Mouse (Mus musculus) liver, adult (tissue): ENCODE measurements around the gene Mpv17l2.

Experiments
- GATA4 ChIP-seq: IDR thresholded peaks from 2 replicates; pipeline ENCODE4 v1.6.1; 2014; ENCODE audit warnings: mild to moderate bottlenecking, low read length; ENCODE audit not compliant: insufficient replicate concordance

The Mpv17l2 gene

DNA sequence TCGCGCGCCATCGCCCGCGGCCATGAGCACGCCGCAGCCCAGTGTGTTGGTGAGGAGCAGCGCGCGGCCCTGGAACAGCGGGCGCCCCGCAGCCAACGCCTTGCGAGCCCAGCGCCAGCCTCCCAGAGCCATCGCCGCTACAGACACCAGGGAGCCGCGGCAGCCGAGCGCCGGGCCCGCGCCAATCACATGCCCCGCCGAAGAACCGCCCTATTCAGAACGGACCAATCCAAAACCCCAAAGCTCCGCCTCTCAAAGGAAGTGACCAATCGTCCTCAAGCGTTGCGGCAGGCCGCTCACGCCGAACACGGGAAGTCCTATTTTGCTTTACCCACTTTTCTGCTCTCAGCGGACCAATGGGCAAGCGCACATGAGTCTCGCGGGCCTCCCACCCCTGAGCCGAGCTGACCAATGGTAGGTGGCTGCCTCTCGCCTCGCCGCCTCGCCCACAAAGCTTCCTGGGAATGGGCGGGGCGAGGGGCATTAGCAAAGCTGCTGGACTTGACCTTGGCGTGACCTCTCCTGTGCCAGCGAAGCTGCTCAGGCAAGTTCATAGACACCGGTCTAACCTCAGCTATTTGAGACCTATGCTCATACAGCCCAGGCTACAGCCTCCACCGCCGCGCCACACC, at the start of gene Mpv17l2:
Gene Mpv17l2, minus strand, starts transcription at position 172 of the 632 bp plus-strand sequence.
- TF ChIP-seq GATA4: no peak

DNA sequence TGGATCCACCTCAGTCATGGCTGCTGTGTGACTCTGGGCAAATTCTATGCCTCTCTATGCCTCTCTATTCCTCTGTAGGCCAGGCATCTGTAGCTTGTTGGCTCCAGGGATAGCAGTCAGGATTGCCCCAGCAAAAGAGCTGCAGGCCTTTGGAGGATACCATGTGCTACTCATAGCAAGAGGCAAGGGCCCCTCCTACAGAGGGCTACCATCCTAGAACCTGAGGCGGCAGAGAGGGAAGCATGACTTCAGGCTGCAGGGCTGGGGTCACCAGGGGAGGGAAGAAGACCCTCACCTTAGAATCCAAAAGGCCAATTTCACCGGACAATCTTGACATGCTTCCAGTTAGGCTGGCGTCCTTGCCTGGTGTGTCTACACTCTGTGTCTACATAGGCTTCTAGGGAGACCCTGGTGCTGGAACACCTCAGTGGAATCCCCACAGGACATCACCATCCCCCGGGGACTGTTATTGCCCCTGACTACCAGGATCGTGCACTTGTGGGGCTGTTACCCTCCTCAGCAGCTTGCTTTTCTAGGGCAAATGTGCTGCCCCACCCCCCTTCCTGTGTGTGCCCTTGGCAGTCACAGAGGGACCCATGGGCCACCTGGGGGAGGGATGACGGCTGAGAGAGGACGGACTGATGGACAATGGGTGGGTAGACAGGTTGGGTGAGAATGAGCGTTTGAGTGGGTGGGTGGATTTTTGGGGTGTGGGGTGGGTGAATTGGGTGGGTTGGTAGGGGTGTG, 48.4 kb upstream of the Mpv17l2 start:
- no peak for TF ChIP-seq GATA4

DNA sequence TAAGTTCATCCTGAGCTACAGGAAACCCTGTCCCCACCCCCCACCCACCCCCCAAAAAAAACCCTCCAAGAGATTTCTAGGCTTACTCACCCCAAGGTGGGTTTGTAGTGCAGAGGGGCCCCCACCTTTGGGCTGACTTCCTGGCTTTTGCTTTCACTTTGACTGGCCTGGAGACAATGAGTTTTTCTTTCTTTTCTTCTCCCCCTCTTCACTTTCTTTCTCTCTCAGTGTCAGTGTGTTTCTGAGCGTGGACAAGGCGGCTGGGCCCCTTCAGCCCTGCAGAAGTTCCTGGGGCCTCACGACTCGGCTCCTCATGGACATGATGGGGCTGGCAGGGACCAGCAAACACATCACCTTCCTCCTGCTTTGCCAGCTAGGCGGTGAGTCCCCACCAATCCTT, 47.5 kb upstream of the Mpv17l2 start, which contains the start of gene Il12rb1:
Gene Il12rb1, plus strand, starts transcription at position 211 of the 400 bp plus-strand sequence.
- TF ChIP-seq GATA4: no peak

DNA sequence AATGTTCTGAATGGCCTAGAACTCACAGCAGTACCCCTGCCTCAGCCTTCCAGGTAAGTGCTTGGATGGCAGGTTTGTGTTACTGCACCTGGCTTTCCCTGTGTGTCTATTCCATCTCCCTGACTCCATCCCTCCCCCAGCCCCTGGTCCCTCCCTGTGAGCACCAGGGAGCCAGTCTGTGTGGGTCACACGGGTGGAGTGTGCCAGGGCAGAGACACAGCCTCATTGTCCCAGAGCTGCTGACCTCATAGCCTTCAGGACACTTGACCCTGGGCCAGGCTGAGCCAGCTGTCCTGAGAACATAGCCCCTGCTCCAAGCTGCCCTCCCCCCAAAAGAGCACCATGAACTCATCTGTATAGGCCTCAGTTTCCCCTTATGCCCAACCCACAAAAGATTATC, 46.6 kb upstream of the Mpv17l2 start:
- no peak for TF ChIP-seq GATA4

DNA sequence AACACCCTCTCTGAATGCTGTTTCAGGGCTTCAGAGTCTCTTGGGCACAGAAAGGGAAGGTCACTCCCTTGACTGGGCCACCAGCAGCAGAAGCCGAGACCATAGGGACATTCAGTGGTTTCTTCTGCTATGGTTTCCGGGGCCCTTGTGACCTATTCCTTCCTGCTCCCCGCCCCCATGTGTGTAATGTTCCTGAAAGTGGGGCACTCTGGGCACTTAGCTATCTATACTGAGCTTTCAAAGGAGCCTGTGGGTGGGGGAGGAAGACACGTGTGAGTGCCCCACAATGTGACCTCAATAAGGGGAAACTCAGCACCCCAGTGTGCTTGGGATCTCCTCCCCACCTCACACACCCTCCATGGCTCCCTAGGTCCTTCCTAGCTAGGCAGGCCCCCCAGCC, 45.8 kb upstream of the Mpv17l2 start:
- no peak for TF ChIP-seq GATA4

DNA sequence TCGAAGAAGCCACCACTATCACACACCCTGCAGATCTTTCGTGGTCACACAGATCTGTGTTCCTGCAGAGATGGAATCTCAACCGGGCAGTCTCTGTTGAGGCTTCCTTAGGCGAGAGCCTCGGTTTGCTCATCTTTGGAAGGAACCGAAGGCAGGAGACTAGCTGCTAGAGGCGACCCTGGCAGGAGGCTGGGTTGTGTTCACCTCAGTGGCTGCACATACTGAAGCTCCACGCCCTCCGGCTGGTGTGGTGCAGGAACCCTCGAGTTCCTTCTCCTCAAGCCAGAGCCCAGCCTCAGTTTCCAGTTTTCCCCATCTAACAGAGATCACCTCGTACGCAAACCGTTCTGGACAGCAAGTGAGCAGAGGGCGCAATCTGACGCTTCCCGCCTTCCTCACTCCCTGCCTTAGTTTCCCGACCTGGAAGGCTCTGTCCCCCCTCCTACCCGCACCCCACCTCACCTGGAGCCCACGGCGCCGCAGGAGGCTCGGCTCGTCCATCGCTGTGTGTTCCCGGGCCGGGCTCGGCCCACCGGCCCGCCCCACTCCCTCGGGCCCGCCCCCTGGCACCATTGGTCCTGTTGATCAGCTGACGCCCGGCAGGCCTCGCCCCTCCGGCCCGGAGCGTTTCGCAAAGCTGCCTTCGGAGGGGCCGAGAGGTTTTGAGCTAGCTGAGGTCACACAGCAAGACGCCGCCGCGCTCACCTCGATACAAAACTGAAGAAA, 43.9 kb upstream of the Mpv17l2 start, which contains the start of gene Mast3:
Gene Mast3, minus strand, starts transcription at position 574 of the 726 bp plus-strand sequence.
- TF ChIP-seq GATA4: no peak

DNA sequence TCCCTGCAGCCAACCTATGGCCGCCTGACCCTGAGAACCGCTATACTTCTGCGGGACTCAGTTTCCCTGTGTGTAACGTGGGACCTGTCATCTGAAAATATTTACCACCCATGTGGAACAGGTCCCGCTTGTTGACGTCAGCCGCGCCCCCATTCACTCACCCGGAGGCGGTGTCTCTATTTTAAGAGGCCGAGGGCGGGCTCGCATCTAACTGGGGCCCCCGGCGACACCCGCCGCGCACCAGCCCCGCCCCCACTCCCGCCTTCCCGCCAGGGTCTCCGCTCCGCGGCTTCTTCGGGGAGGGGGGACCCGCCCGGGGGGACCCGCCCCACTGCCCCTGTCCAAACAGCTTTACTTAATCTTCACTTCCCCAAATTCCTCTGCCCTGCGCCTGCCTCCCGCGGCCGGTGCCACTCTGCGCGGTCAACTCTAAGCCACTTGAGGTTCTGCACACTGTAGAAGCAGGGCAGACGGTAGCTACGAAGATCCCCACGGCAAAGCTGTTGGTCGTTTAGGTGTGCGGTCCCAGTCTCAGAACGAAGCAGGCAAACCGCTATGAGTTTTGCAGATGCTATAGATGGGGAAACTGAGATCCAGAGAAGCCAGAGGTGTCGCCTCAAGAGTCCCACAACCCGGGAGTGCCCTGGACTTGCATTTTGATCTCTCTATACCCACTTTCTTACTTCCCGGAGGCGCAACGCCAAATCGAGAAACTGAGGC, 43.2 kb upstream of the Mpv17l2 start:
- no peak for TF ChIP-seq GATA4

DNA sequence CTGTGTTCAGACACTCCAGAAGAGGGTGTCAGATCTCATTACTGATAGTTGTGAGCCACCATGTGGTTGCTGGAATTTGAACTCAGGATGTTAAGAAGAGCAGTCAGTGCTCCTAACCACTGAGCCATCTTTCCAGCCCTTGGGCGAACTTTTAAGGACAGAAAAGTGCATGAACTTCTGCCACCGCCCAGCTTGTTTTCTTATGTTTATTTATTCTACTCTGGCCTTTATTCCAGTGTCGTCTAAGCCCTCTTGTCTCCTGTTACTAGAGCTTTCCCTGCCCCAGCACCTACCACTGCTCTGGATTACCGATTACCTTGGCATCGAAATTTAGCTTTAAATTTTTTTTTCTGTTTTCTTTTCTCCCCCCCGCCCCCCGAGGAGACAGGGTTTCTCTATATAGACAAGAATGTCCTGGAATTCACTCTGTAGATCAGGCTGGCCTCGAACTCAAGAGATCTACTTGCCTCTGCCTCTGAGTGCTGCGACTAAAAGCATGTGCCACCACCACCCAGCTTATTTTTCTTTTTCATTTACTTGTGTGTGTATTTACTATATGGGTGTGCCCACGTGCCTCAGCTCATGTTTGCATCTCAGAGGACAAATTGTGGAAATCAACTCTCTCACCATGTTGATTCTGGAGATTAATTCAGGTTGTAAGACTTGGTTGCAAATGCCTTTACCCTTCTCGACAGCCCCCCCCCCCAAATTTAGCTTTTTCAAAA, 42.2 kb upstream of the Mpv17l2 start:
- no peak for TF ChIP-seq GATA4

DNA sequence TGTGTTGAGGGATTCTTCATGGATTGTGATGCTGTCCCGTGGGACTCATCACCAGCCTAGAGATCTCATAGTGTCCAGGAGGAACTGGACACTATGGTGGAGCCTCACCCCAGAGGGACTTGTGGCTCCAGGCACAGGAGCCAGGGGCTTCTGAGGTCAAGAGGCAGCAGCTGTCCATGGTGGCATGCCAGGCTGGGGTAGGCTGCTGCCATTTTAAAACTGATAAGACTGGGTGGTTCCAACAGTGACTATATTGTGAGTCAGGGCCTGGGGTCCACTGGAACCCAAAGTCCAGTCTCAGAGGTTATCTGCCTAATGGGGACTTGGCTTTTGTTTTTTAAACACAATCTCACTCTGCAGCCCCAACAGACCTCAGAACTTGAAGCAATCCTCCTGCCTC, 41.1 kb upstream of the Mpv17l2 start:
- no peak for TF ChIP-seq GATA4

DNA sequence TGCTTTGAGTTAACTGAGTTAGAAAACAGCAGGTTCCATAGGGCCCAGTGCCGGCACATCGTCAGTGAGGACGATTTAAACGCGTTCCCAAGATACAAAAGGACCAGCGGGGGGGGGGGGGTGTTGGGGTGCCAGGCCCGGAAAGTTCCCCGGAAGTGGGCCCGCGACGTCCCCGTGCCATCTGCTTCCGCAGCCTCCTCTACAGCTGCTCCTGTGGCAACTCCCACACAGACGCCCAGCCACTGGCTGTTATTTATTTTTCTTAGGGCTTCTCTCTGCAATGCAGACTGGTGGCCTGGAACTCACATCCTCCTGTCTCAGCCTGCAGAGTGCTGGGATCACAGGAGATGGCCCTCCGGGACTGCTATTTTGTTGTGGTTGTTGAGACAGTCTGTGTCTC, 40.4 kb upstream of the Mpv17l2 start:
- TF ChIP-seq GATA4: no peak

DNA sequence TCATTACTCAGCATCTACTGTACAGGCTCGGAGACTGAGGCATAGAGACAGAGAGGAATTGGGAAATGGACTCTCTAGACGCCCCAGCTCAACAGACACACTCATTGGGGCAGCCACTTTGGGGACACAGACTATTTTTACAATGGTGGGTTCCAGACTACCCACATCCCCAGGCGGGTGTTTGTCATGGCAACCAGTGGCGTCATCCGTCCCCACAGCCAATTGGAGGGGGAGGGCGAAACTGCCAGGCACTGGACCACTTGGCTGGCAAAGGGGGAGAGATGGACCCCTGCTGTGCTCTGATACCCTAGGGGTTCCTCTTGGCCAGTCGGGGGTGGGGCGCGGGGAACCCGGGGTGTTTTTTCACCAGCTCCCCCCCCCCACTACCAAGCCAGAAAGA, 39.9 kb upstream of the Mpv17l2 start:
- TF ChIP-seq GATA4: no peak

DNA sequence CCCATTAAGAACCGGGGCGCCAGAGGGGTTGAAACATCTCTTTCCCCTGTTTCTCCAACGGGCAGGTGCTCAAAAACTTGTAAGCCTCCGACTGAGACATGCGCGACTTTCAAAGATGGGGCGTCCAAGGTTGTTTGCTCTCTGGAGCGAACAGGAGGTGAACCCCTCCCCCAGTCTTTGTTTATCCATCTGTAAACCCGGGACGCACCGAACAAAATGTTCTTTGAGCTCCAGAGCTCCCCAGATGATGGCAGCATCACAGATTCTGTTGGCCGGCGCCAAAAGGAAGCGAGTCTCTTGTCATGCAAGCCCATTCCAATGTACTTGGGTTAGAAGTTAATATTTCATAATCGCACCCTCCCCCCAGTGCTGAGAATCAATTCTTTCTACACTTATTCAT, 37.5 kb upstream of the Mpv17l2 start:
- TF ChIP-seq GATA4: peak; percentile 15; the same call in 1 of the 2 replicates

DNA sequence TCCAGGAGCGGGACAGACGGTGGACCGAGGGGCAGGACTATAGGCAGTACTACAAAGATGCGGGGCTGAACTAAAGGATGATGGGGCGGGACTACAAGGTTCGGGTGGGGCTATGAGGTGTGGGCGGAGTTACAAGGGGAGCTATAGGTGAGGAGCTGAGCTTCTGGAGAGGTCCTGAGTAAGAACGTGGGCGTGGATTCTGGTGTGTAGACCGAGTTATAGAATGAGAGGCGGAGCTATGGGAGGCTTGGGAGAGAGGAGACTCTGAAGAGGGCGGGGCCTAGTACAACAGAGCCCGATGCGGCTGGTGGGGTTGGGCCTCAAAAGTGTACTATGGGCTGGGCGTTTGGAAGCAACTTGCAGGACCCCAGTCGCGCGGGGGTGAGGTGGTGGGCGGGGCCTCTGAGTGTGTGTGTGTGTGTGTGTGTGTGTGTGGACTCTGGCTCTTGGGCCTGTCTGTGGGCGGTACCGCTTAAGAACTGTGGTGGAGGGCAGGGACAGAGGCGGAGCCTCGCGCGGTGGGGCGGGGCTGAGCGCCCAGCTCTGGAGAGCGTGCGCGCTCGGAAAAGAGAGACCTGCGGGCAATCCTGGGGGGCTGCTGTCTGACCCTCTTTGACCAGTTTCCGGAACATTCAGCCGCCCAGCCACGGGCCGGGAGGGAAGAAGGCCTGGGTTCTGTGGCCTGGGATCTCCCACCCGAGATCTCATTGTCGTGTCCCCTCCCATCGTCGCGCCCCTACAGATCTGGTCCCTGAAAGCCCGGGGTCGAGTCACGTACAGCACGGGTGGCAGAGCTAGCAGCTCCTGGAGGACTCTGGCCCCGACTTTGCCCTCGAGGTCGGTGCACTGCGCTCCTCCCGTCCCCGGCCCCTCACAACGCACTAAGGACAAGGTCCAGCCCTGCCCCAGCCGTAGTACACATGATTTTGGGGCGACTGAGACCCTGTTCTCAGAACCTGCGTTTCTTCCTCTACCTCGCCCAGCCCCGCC, 36.6 kb upstream of the Mpv17l2 start:
- no peak for TF ChIP-seq GATA4
